Mouse (Mus musculus) liver, adult 2 months (tissue): ENCODE measurements around the gene Ginm1. TPM values are rescaled to one million over a fixed set of nuclear protein-coding genes. Genes with fewer than 3 reads are reported as not detected.

ENCODE experiments used
- DNase-seq: peaks from one replicate; pipeline ENCODE4 v3.0.0-alpha.2; 2011; ENCODE audit warnings: low read depth, low spot score; ENCODE audit errors: extremely low read depth
- H3K27ac ChIP-seq: fragments of 200-500 bp; replicated peaks from 2 replicates; pipeline ENCODE4 v1.5.1; 2012; ENCODE audit warnings: low read depth, mild to moderate bottlenecking, control low read depth, inconsistent platforms, low read length; ENCODE audit not compliant: insufficient read depth
- H3K27me3 ChIP-seq: fragments of 200-500 bp; 2 replicates; pipeline ENCODE4 v1.6.1; 2012; ENCODE audit warnings: mild to moderate bottlenecking, moderate library complexity, low read length, inconsistent platforms; ENCODE audit not compliant: control insufficient read depth, insufficient read depth
- H3K36me3 ChIP-seq: fragments of 200-500 bp; 2 replicates; pipeline ENCODE4 v1.6.1; 2012; ENCODE audit warnings: low read length, inconsistent platforms; ENCODE audit not compliant: control insufficient read depth, insufficient read depth
- H3K4me1 ChIP-seq: fragments of 200-500 bp; 2 replicates; pipeline ENCODE4 v1.6.1; 2011; ENCODE audit warnings: low read length; ENCODE audit not compliant: control insufficient read depth, insufficient read depth
- H3K4me3 ChIP-seq: fragments of 200-500 bp; 2 replicates; pipeline ENCODE4 v1.5.1; 2011; ENCODE audit warnings: low read depth, mild to moderate bottlenecking, control low read depth, low read length, moderate library complexity; ENCODE audit not compliant: insufficient read depth
- H3K79me2 ChIP-seq: fragments of 200-500 bp; 2 replicates; pipeline ENCODE4 v1.6.1; 2012; ENCODE audit warnings: inconsistent platforms, mild to moderate bottlenecking, low read length, moderate library complexity; ENCODE audit not compliant: control insufficient read depth, insufficient read depth
- H3K9ac ChIP-seq: fragments of 200-500 bp; 2 replicates; pipeline ENCODE4 v1.6.1; 2012; ENCODE audit warnings: low read depth, mild to moderate bottlenecking, control low read depth, inconsistent platforms, low read length
- CTCF ChIP-seq: fragments of 200-500 bp; IDR thresholded peaks from 2 replicates; pipeline ENCODE4 v1.5.1; 2011; ENCODE audit warnings: low read depth, low read length, control low read depth
- POLR2A ChIP-seq: fragments of 200-500 bp; IDR thresholded peaks from 2 replicates; pipeline ENCODE4 v1.6.1; 2011; ENCODE audit warnings: low read length, control low read depth; ENCODE audit not compliant: insufficient read depth; ENCODE audit errors: extremely low read depth
- WGBS: fragments of 180-500 bp; shearing (Covaris S2); methylation state at CpG from one replicate; pipeline ENCODE4 v1.1.7; 2018; 5-methylcytosine and 5-hydroxymethylcytosine counted together
- polyA plus RNA-seq: library from polyadenylated mRNA; depleted of rRNA; stranded (reverse); fragments of >200 nt; gene quantifications from 2 replicates; pipeline ENCODE4 v1.2.3, GENCODE M21; 2012
- total RNA-seq: library from RNA; depleted of rRNA; stranded (reverse); fragments of >200 nt; gene quantifications from 2 replicates; pipeline ENCODE4 v1.2.3, GENCODE M21; 2014

Gene Ginm1
- total and polyA plus RNA-seq, 2 experiments = 13.6 to 64.2 TPM

GRCm38 (mm10) chr10:7802519-7803140 is 10.0 kb upstream of the Ginm1 start:
- TF ChIP-seq POLR2A = no peak
- no peak for TF ChIP-seq CTCF
- 84% methylated on average over 2 of the region's 2 CpGs for WGBS
- H3K4me1 ChIP-seq = no peaks in the 10 kb centered on the region
- DNase-seq = no peak
- no peak overlapping the region for H3K4me3 ChIP-seq
- H3K27ac ChIP-seq = no peak overlapping the region
- H3K9ac ChIP-seq = no peak overlapping the region
- no peaks in the 10 kb centered on the region for H3K27me3 ChIP-seq
- H3K79me2 ChIP-seq = no peaks in the 10 kb centered on the region; the same call in 1 of the 2 replicates
- H3K36me3 ChIP-seq = peaks cover 70% of the 10 kb centered on the region

- Histone ChIP-seq H3K36me3 (peaks cover 77% of the 10 kb centered on the region), H3K9ac (no peak overlapping the region), H3K4me3 (no peak overlapping the region), H3K79me2 (no peaks in the 10 kb centered on the region; the same call in 1 of the 2 replicates), H3K27ac (no peak overlapping the region), H3K27me3 (no peaks in the 10 kb centered on the region), H3K4me1 (no peaks in the 10 kb centered on the region)
- 87% methylated on average over 3 of the region's 3 CpGs for WGBS
- DNase-seq = no peak
- no peak for TF ChIP-seq POLR2A
- TF ChIP-seq CTCF = no peak
Observed at GRCm38 (mm10) chr10:7801258-7801657, 8.6 kb upstream of the Ginm1 start.

GRCm38 (mm10) chr10:7792254-7792750 is 322 bp downstream of the Ginm1 start:
- TF ChIP-seq CTCF (no peak), POLR2A (no peak)
- Histone ChIP-seq H3K4me1 (peaks cover 4% of the 10 kb centered on the region; the same call in 1 of the 2 replicates), H3K4me3 (peak overlapping the region; percentile 84), H3K79me2 (peaks cover 11% of the 10 kb centered on the region), H3K27ac (peak overlapping the region; percentile 49; the same call in 1 of the 2 replicates), H3K9ac (peak overlapping the region; percentile 77), H3K36me3 (peaks cover 13% of the 10 kb centered on the region), H3K27me3 (no peaks in the 10 kb centered on the region)
- DNase-seq = no peak
- WGBS = under 1% methylated on average over 10 of the region's 10 CpGs

- TF ChIP-seq CTCF (no peak), POLR2A (no peak)
- 61% methylated on average over 2 of the region's 2 CpGs for WGBS
Observed at GRCm38 (mm10) chr10:7787319-7787718, 5.3 kb downstream of the Ginm1 start.

GRCm38 (mm10) chr10:7781214-7781613 is 11.4 kb downstream of the Ginm1 start:
- H3K36me3 ChIP-seq = peaks cover 4% of the 10 kb centered on the region; the same call in 1 of the 2 replicates
- peak overlapping the region; percentile 53 for H3K4me3 ChIP-seq
- no peak for TF ChIP-seq POLR2A
- no peak for TF ChIP-seq CTCF
- 0 out of 2 replicates have a peak overlapping the region, but pooled peaks have one; percentile 32 for H3K9ac ChIP-seq
- H3K79me2 ChIP-seq = 0 out of 2 replicates have a peak, but pooled peaks cover 2% of the 10 kb centered on the region
- peaks cover 4% of the 10 kb centered on the region; the same call in 1 of the 2 replicates for H3K4me1 ChIP-seq
- H3K27me3 ChIP-seq = no peaks in the 10 kb centered on the region
- H3K27ac ChIP-seq = no peak overlapping the region
- WGBS = 53% methylated on average over 3 of the region's 3 CpGs
- DNase-seq = no peak

More at GRCm38 (mm10) chr10:7787319-7787718, 5.3 kb downstream of the Ginm1 start:
- H3K9ac ChIP-seq = no peak overlapping the region
- DNase-seq = no peak
- H3K27me3 ChIP-seq = no peaks in the 10 kb centered on the region
- no peaks in the 10 kb centered on the region; the same call in 1 of the 2 replicates for H3K36me3 ChIP-seq
- no peak overlapping the region for H3K27ac ChIP-seq
- no peak overlapping the region for H3K4me3 ChIP-seq
- no peaks in the 10 kb centered on the region for H3K79me2 ChIP-seq
- H3K4me1 ChIP-seq = no peaks in the 10 kb centered on the region
